Mouse (Mus musculus) cortical plate, adult 2 months (tissue): Measurements from ENCODE around the gene Kntc1. TPM values are rescaled to one million over a fixed set of nuclear protein-coding genes. Genes with fewer than 3 reads are reported as not detected.
"Not testable (repeated sequence)": the region's sequence is repeated elsewhere in the genome, so short reads cannot be mapped to it uniquely, and the experiment has no call there.

Experiments used
- H3K27ac ChIP-seq: fragments of 200-500 bp; 2 replicates; pipeline ENCODE4 v1.5.1; 2012; ENCODE audit warnings: low read length, control low read depth, inconsistent platforms; ENCODE audit not compliant: insufficient read depth
- H3K4me1 ChIP-seq: fragments of 200-500 bp; 2 replicates; pipeline ENCODE4 v1.6.1; 2011; ENCODE audit warnings: low read length; ENCODE audit not compliant: control insufficient read depth, insufficient read depth
- H3K4me3 ChIP-seq: fragments of 200-500 bp; 2 replicates; pipeline ENCODE4 v1.5.1; 2011; ENCODE audit warnings: mild to moderate bottlenecking, low read length, control low read depth; ENCODE audit not compliant: insufficient read depth
- CTCF ChIP-seq: fragments of 200-500 bp; IDR thresholded peaks from 2 replicates; pipeline ENCODE4 v1.5.1; 2011; ENCODE audit warnings: mild to moderate bottlenecking, control low read depth, low read length; ENCODE audit not compliant: insufficient read depth; ENCODE audit errors: extremely low read depth
- POLR2A ChIP-seq: fragments of 200-500 bp; IDR thresholded peaks from 2 replicates; pipeline ENCODE4 v1.6.1; 2011; ENCODE audit warnings: mild to moderate bottlenecking, low read length, control low read depth; ENCODE audit not compliant: insufficient read depth; ENCODE audit errors: extremely low read depth
- polyA plus RNA-seq: library from polyadenylated mRNA; depleted of rRNA; stranded (reverse); fragments of >200 nt; gene quantifications from 2 replicates; pipeline ENCODE4 v1.2.3, GENCODE M21; 2012; rRNA removed

The Kntc1 gene
- polyA plus RNA-seq, result 0.74 and 1.0 TPM in 2 replicates

GRCm38 (mm10) chr5:123749065-123750064 lies at the start of gene Kntc1, which contains the start of gene Rsrc2:
Gene Kntc1, plus strand, starts transcription at chr5:123749716.
Gene Rsrc2, minus strand, starts transcription at chr5:123749414.
- Histone ChIP-seq H3K27ac (peak within 1 kb of the TSS; percentile 97), H3K4me1 (peaks cover 4% of the 10 kb centered on the region; the same call in 1 of the 2 replicates), H3K4me3 (peak within 1 kb of the TSS; percentile 98)
- TF ChIP-seq CTCF, result 0 out of 2 replicates have a peak, but pooled peaks have one; percentile 6
- peak; percentile 94 for TF ChIP-seq POLR2A

- no peak overlapping the region for H3K27ac ChIP-seq
- no peaks in the 10 kb centered on the region for H3K4me1 ChIP-seq
- no peak for TF ChIP-seq CTCF
- no peak for TF ChIP-seq POLR2A
- H3K4me3 ChIP-seq, result no peak overlapping the region
These were observed 48.9 kb upstream of the Kntc1 start for GRCm38 (mm10) chr5:123700625-123701024.

- TF ChIP-seq POLR2A (no peak), CTCF (no peak)
- Histone ChIP-seq H3K4me3 (no peak overlapping the region), H3K27ac (no peak overlapping the region)
These were observed 40.9 kb upstream of the Kntc1 start for GRCm38 (mm10) chr5:123708598-123708997.

GRCm38 (mm10) chr5:123709571-123709970 lies 39.9 kb upstream of the Kntc1 start:
- no peaks in the 10 kb centered on the region for H3K4me1 ChIP-seq
- TF ChIP-seq POLR2A (no peak), CTCF (no peak)
- no peak overlapping the region for H3K27ac ChIP-seq
- no peak overlapping the region for H3K4me3 ChIP-seq

More at GRCm38 (mm10) chr5:123708598-123708997, 40.9 kb upstream of the Kntc1 start:
- H3K4me1 ChIP-seq, result no peaks in the 10 kb centered on the region

- TF ChIP-seq CTCF (no peak), POLR2A (no peak)
- no peak overlapping the region for H3K27ac ChIP-seq
- peaks cover 2% of the 10 kb centered on the region; the same call in 1 of the 2 replicates for H3K4me1 ChIP-seq
- H3K4me3 ChIP-seq, result no peak overlapping the region
These were observed 35.7 kb upstream of the Kntc1 start for GRCm38 (mm10) chr5:123713782-123714181.

- H3K4me1 ChIP-seq, result peaks cover 2% of the 10 kb centered on the region; the same call in 1 of the 2 replicates
- TF ChIP-seq POLR2A, result no peak
- TF ChIP-seq CTCF, result no peak
- H3K4me3 ChIP-seq, result no peak overlapping the region
- H3K27ac ChIP-seq, result no peak overlapping the region
These were observed 34.9 kb upstream of the Kntc1 start for GRCm38 (mm10) chr5:123714622-123715021.

GRCm38 (mm10) chr5:123720328-123721311 lies 28.9 kb upstream of the Kntc1 start, which contains the start of gene Zcchc8:
Gene Zcchc8, minus strand, starts transcription at chr5:123721100.
- Histone ChIP-seq H3K27ac (peak within 1 kb of the TSS; percentile 83), H3K4me3 (peak within 1 kb of the TSS; percentile 88), H3K4me1 (peaks cover 3% of the 10 kb centered on the region; the same call in 1 of the 2 replicates)
- TF ChIP-seq POLR2A, result peak; percentile 37; the same call in 1 of the 2 replicates
- no peak for TF ChIP-seq CTCF

GRCm38 (mm10) chr5:123723816-123724215 lies 25.7 kb upstream of the Kntc1 start:
- not testable (repeated sequence) for H3K27ac ChIP-seq, H3K4me1 ChIP-seq, H3K4me3 ChIP-seq

GRCm38 (mm10) chr5:123730981-123731380 lies 18.5 kb upstream of the Kntc1 start:
- H3K27ac ChIP-seq, result no peak overlapping the region
- H3K4me3 ChIP-seq, result no peak overlapping the region
- H3K4me1 ChIP-seq, result no peaks in the 10 kb centered on the region
- no peak for TF ChIP-seq CTCF
